Mouse (Mus musculus) lung, embryonic 14.5 days (tissue): ENCODE measurements at regions not wholly inside any gene's neighbourhood (a gene's known extent, or its start where the extent isn't known, plus 50 kb on each side); places are given as distances from the start of the nearest gene placed in this dataset.

Source experiments
- ATAC-seq: fragments of 200-750 bp; cut with Nextera tagmentation; 2 replicates; pipeline ENCODE4 v1.8.0; 2017; ENCODE audit warnings: mild to moderate bottlenecking, moderate TSS enrichment, moderate library complexity; ENCODE audit not compliant: insufficient read depth
- DNase-seq: peaks from one replicate; pipeline ENCODE4 v3.0.0-alpha.2; 2015
- H3K27ac ChIP-seq: fragments of 300-500 bp; sonication (generic); 2 replicates; pipeline ENCODE4 v1.5.1; 2014; ENCODE audit warnings: low read depth, mild to moderate bottlenecking, moderate library complexity
- H3K27me3 ChIP-seq: fragments of 300-500 bp; sonication (generic); 2 replicates; pipeline ENCODE4 v1.6.1; 2014; ENCODE audit warnings: low read length, control low read depth; ENCODE audit not compliant: insufficient read depth
- H3K36me3 ChIP-seq: fragments of 300-500 bp; sonication (generic); 2 replicates; pipeline ENCODE4 v1.6.1; 2014; ENCODE audit warnings: control low read depth; ENCODE audit not compliant: insufficient read depth
- H3K4me1 ChIP-seq: fragments of 300-500 bp; sonication (generic); 2 replicates; pipeline ENCODE4 v1.6.1; 2014; ENCODE audit warnings: antibody characterized with exemption, control low read depth; ENCODE audit not compliant: insufficient read depth
- H3K4me2 ChIP-seq: fragments of 300-500 bp; sonication (generic); 2 replicates; pipeline ENCODE4 v1.6.1; 2014; ENCODE audit warnings: mild to moderate bottlenecking
- H3K4me3 ChIP-seq: fragments of 300-500 bp; sonication (generic); 2 replicates; pipeline ENCODE4 v1.5.1; 2014; ENCODE audit warnings: low read depth, low read length
- H3K9ac ChIP-seq: fragments of 300-500 bp; sonication (generic); 2 replicates; pipeline ENCODE4 v1.6.1; 2014
- H3K9me3 ChIP-seq: fragments of 300-500 bp; sonication (generic); 2 replicates; pipeline ENCODE4 v1.6.1; 2016; ENCODE audit warnings: low read depth, low read length, control low read depth
- CTCF ChIP-seq: IDR thresholded peaks from 2 replicates; pipeline ENCODE4 v1.5.1; 2016; ENCODE audit warnings: antibody characterized with exemption, low read depth
- WGBS: fragments of 180-500 bp; shearing (Covaris S2); extraction: QIAGEN DNeasy Blood & Tissue Kit; methylation state at CpG from one replicate; pipeline ENCODE4 v1.1.7; 2014; 5-methylcytosine and 5-hydroxymethylcytosine counted together

- no peak for ATAC-seq
- no peak overlapping the region for H3K27ac ChIP-seq
- no peak for TF ChIP-seq CTCF
- no peak overlapping the region for H3K4me2 ChIP-seq
- no peaks in the 10 kb centered on the region; the same call in 1 of the 2 replicates for H3K4me1 ChIP-seq
- no peaks in the 10 kb centered on the region for H3K9me3 ChIP-seq
- 57% methylated on average over 4 of the region's 4 CpGs for WGBS
- H3K27me3 ChIP-seq: no peaks in the 10 kb centered on the region
- no peak overlapping the region for H3K9ac ChIP-seq
- no peak for DNase-seq
- H3K36me3 ChIP-seq: no peaks in the 10 kb centered on the region
- no peak overlapping the region for H3K4me3 ChIP-seq
These were observed 90.8 kb downstream of the Rnd3 start for GRCm38 (mm10) chr2:51058158-51058557.

GRCm38 (mm10) chr2:51056141-51056731 is 92.7 kb downstream of the Rnd3 start:
- WGBS: 50% methylated on average over 8 of the region's 8 CpGs
- Histone ChIP-seq H3K4me2 (no peak overlapping the region), H3K27ac (no peak overlapping the region), H3K4me1 (no peaks in the 10 kb centered on the region; the same call in 1 of the 2 replicates), H3K27me3 (no peaks in the 10 kb centered on the region), H3K9ac (no peak overlapping the region), H3K4me3 (no peak overlapping the region), H3K9me3 (no peaks in the 10 kb centered on the region), H3K36me3 (no peaks in the 10 kb centered on the region)
- DNase-seq (peak; percentile 15), ATAC-seq (no peak)
- no peak for TF ChIP-seq CTCF

- DNase-seq (peak; percentile 48), ATAC-seq (no peak)
- no peak overlapping the region for H3K27ac ChIP-seq
- H3K4me3 ChIP-seq: no peak overlapping the region
- 6% methylated on average over 3 of the region's 3 CpGs for WGBS
- no peaks in the 10 kb centered on the region; the same call in 1 of the 2 replicates for H3K4me1 ChIP-seq
- H3K27me3 ChIP-seq: no peaks in the 10 kb centered on the region
- H3K36me3 ChIP-seq: no peaks in the 10 kb centered on the region
- no peak overlapping the region for H3K9ac ChIP-seq
- H3K9me3 ChIP-seq: no peaks in the 10 kb centered on the region
- no peak for TF ChIP-seq CTCF
- H3K4me2 ChIP-seq: no peak overlapping the region
These were observed 93.6 kb downstream of the Rnd3 start for GRCm38 (mm10) chr2:51055339-51055738.

GRCm38 (mm10) chr2:51049834-51050170 is 99.1 kb downstream of the Rnd3 start:
- DNase-seq: no peak
- no peak overlapping the region for H3K4me2 ChIP-seq
- H3K36me3 ChIP-seq: no peaks in the 10 kb centered on the region
- H3K27ac ChIP-seq: no peak overlapping the region
- no peaks in the 10 kb centered on the region for H3K9me3 ChIP-seq
- H3K4me1 ChIP-seq: no peaks in the 10 kb centered on the region
- no peak for ATAC-seq
- 70% methylated on average over 3 of the region's 3 CpGs for WGBS
- H3K4me3 ChIP-seq: no peak overlapping the region
- no peak overlapping the region for H3K9ac ChIP-seq
- TF ChIP-seq CTCF: no peak
- no peaks in the 10 kb centered on the region for H3K27me3 ChIP-seq

GRCm38 (mm10) chr2:51049101-51049833 is 99.6 kb downstream of the Rnd3 start:
- H3K4me2 ChIP-seq: no peak overlapping the region
- H3K27ac ChIP-seq: no peak overlapping the region
- DNase-seq (no peak), ATAC-seq (no peak)
- no peaks in the 10 kb centered on the region for H3K27me3 ChIP-seq
- H3K4me3 ChIP-seq: no peak overlapping the region
- 64% methylated on average over 8 of the region's 8 CpGs for whole genome bisulfite sequencing
- TF ChIP-seq CTCF: no peak
- H3K9ac ChIP-seq: no peak overlapping the region
- H3K4me1 ChIP-seq: no peaks in the 10 kb centered on the region
- no peaks in the 10 kb centered on the region for H3K36me3 ChIP-seq
- no peaks in the 10 kb centered on the region for H3K9me3 ChIP-seq

GRCm38 (mm10) chr2:51047520-51047919 is 101.4 kb downstream of the Rnd3 start:
- Histone ChIP-seq H3K9me3 (no peaks in the 10 kb centered on the region), H3K9ac (no peak overlapping the region), H3K4me2 (no peak overlapping the region), H3K27ac (no peak overlapping the region), H3K36me3 (no peaks in the 10 kb centered on the region), H3K4me3 (no peak overlapping the region), H3K4me1 (no peaks in the 10 kb centered on the region), H3K27me3 (no peaks in the 10 kb centered on the region)
- ATAC-seq (no peak), DNase-seq (no peak)
- TF ChIP-seq CTCF: no peak
- 65% methylated on average over 5 of the region's 5 CpGs for WGBS

- no peaks in the 10 kb centered on the region for H3K4me1 ChIP-seq
- no peak overlapping the region for H3K4me3 ChIP-seq
- H3K36me3 ChIP-seq: no peaks in the 10 kb centered on the region
- ATAC-seq: no peak
- H3K9me3 ChIP-seq: no peaks in the 10 kb centered on the region
- H3K4me2 ChIP-seq: no peak overlapping the region
- no peaks in the 10 kb centered on the region for H3K27me3 ChIP-seq
- DNase-seq: no peak
- no peak overlapping the region for H3K9ac ChIP-seq
- no peak for TF ChIP-seq CTCF
- no peak overlapping the region for H3K27ac ChIP-seq
- 90% methylated on average over 2 of the region's 2 CpGs for WGBS
These were observed 103.3 kb downstream of the Rnd3 start for GRCm38 (mm10) chr2:51045626-51046025.
